Mouse (Mus musculus): ENCODE data around the gene Zmym6.
"Not testable (repeated sequence)": the region's sequence is repeated elsewhere in the genome, so short reads cannot be mapped to it uniquely, and the experiment has no call there.

The Zmym6 gene

DNA sequence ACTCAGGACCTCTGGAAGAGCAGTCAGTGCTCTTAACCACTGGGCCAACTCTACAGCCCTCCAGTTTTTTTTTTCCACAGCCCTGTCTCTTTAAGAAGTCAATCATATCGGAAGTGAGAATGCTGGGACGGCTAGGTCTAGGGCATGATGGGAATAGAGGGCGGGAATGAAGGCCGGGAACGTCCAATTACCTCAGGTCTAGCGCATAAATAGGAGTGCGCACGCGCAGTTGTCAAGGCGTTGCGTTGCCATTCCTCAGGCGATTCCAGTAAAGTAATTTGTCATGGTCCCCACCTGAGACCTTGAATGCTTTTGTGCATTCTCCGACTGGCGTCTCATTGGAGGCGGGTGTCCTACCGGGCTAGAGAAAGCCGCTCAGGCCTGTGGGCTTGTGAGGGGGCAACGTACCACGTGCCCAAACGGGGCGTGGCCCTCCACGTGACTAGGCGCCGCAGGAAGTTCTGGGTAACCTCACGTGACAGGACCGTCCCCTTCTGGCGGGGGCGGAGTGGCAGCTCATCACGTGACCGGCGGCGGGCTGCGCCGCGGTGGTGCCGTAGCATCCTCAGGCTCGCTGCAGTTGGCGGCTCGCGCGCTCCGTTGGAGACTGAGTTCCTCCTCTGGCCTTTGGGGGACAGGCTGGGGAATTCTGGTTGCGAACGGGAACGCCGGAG, at the start of gene Zmym6:
Gene Zmym6, plus strand, starts transcription at position 509 of the 674 bp plus-strand sequence.
- DNase-seq (ENCODE audit: low spot score), result peak; percentile 94

- DNase-seq (ENCODE audit: low spot score), result no peak
Observed at GRCm38 (mm10) chr4:127037158-127037557, 40.0 kb upstream of the Zmym6 start.

GRCm38 (mm10) chr4:127037908-127038827, 39.0 kb upstream of the Zmym6 start:
- no peak for DNase-seq (ENCODE audit: low spot score)

DNA sequence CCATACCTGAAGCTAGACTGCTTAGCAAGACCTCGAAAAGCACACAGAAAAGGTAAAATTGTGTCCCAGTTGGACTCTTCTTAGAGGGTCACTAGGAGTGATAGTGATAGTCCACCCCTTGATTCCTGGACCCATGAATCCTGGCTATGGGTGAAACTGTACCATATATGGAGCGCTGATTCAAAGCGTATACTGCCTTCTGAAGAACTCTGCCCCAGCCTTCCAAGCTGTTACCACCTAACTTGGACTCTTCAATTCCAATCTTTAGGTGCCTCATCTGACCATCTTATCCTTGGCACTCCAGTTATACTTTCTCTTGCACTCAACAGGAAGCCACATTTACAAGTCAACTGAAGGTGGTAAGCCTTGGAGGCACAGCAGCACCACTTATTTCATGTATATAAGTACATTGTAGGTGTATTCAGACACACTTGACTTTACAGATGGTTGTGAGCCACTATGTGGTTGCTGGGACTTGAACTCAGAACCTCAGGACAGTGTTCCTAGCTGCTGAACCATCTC, 38.3 kb upstream of the Zmym6 start:
- no peak for DNase-seq (ENCODE audit: low spot score)

- no peak for DNase-seq (ENCODE audit: low spot score)
Observed at GRCm38 (mm10) chr4:127039871-127040483, 37.2 kb upstream of the Zmym6 start.

GRCm38 (mm10) chr4:127043540-127043939, 33.6 kb upstream of the Zmym6 start:
- no peak for DNase-seq (ENCODE audit: low spot score)

- DNase-seq (ENCODE audit: low spot score), result no peak
Observed at GRCm38 (mm10) chr4:127051121-127051520, 26.1 kb upstream of the Zmym6 start.

DNA sequence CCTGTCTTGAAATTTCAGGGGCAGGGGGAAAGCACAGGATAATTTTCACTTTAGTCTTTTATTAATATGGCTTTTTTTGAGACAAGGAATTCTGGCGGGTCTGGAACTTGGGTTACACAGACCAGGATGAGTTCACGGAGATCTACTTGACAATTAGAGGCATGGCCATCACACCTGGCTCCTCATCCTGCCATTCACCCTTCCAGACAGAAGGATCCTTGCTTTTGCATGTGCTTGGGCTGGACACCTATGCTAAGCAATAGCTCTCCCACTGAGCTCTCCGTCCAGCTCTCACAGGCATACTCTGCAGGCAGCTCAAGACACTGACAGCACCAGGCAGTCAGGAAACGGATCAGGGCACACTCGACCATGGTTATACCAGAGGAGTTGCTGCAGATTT, 24.1 kb upstream of the Zmym6 start:
- DNase-seq (ENCODE audit: low spot score), result no peak

- DNase-seq (ENCODE audit: low spot score), result no peak
Observed at GRCm38 (mm10) chr4:127054522-127055198, 22.5 kb upstream of the Zmym6 start.

- peak; percentile 83 for DNase-seq (ENCODE audit: low spot score)
Observed at GRCm38 (mm10) chr4:127060585-127061290, 16.4 kb upstream of the Zmym6 start, which contains the start of gene Zmym1. Gene Zmym1, minus strand, starts transcription at chr4:127061152.

- DNase-seq (ENCODE audit: low spot score), result no peak
Observed at GRCm38 (mm10) chr4:127064051-127064450, 13.1 kb upstream of the Zmym6 start.

DNA sequence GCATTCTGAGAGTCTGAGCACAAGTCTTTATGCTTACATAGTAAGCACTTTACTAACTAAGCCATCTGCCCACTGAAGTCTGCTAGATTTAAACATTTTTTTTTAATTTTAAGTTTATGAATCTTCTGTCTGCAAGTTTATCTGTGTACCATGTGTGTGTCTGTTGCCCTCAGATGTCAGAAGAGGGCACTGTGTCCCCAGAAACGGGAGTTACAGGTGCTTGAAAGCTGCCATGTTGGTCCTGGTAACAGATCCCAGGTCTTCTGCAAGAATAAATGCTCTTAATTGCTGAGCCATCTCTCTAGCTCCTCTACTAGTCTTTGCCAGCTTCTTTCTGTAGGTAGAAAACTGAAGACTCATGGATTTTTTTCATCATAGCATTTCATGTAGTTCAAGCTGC, 2.3 kb upstream of the Zmym6 start:
- DNase-seq (ENCODE audit: low spot score), result no peak

DNA sequence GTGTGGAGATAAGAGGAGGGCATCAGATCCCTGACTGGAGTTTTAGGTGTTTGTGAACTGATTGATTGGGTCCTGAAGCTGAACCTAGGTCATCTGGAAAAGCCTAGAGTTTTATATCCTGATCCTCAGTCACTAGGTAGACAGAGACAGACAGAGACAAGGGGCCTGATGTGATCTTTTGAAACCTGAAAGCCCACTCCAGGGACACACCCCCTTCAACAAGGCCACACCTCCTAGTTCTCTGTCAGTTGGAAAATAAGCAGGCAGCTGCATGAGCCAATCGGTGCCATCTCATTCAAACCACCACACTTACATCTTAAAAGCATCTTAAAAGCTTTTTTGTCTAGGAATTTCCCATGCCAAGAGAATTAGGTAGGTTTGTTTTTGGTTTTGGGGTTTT, 3.6 kb downstream of the Zmym6 start:
- no peak for DNase-seq (ENCODE audit: low spot score)

GRCm38 (mm10) chr4:127083131-127083530, 5.9 kb downstream of the Zmym6 start:
- no peak for DNase-seq (ENCODE audit: low spot score)

DNA sequence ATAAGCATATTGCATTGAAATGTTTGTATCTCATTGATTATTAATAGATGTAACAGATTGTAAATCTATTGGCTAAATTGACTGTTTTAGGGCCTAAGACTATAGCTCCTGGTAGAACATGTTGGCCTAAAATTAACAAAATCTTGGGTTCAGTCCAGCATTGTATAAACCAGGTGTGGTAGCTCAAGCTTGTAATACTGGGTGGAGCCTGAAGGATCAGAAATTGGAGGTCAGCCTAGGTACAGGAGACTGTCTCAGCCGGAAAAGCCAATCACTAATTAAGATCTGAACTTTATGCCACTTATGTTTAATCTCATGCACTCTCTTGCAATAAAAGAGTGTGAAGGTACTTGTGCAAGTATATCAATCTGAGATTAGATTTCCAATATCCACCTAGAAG, 8.6 kb downstream of the Zmym6 start:
- DNase-seq (ENCODE audit: low spot score), result no peak

DNA sequence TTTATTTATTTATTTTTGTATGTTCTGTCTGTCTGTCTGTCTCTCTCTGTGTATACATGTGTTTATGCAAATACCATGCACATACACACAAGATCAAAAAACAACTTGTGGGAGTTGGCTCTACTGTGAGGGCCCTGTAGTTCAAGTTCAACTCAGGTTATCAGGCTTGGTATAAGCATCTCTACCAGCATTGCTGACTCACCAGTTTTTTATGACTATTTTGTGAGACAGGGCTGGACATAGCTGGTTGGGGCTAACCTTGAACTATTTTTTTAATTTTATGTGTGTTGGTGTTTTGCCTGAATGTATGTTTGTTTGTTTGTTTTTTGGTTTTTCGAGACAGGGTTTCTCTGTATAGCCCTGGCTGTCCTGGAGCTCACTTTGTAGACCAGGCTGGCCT, 14.0 kb downstream of the Zmym6 start:
- no peak for DNase-seq (ENCODE audit: low spot score)

- DNase-seq (ENCODE audit: low spot score), result no peak
Observed at GRCm38 (mm10) chr4:127095090-127095489, 17.9 kb downstream of the Zmym6 start.

DNA sequence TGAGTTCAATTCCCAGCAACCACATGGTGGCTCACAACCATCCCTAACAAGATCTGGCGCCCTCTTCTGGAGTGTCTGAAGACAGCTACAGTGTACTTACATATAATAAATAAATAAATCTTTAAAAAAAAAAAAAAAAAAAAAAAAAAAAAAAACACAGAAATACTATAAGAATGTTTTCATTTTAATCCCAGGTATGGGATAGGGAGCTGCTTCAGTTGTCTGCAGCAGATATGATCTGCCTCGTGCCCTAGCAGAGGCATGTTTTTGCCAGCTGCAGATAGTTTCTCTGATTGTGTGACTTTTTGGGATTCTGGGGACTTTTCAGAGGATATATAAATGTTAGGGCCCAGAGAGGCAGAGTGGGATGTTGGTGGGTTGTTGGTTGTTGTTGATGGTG, 22.4 kb downstream of the Zmym6 start:
- not testable (repeated sequence) for DNase-seq (ENCODE audit: low spot score)

DNA sequence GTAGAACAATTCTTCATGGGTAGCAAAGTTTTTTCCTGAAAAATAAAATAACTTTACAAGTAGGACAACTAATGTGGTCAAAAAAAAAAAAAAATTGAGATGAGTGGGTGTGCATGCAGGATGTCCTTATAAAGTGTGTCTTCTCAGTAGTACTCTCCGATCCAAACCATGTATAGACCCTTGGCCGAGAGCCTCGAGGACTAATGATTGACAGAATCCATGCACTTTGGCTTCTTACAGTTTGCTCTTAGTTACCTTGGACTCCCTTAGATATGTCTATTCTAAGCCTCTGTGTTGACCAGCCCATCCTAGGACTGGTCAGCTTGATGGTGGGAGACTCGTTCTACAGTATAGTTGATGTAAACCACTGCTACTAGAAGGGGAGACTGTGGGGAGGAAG, 30.4 kb downstream of the Zmym6 start:
- DNase-seq (ENCODE audit: low spot score), result no peak

DNA sequence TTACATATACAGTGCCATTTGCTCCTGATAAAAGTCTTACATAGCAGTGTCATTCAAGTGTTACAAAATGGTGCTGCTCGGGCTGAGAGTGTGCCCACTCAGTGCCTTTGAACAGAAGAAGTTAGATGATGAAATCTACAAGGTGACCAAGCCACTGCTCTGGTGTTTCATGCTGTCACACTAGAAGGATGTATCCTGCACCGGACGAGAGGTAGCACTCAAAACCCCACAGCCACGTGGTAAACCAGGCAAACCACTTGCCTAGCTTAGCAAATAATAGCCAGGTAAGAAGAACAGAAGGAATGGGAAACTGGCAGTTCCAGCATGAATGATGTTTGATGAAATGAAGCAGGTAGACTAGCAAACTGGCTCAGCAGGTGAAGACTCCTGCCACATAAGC, 33.4 kb downstream of the Zmym6 start:
- no peak for DNase-seq (ENCODE audit: low spot score)

DNA sequence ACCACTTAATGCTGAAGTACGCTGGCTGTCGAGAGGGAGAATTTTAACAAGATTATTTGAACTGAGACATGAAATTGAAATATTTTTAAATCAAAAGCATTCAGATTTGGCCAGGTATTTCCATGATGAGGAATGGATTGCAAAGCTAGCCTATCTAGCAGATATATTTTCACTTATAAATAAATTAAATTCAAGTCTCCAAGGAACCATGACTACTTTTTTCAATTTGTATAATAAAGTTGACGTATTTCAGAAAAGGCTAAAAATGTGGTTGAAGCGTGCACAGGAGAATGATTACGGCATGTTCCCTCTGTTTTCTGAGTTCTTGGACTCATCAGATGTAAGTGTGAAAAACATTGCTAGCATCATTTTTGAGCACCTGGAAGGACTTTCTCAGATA, 46.2 kb downstream of the Zmym6 start, which contains the start of gene Tmem35b:
Gene Tmem35b, plus strand, starts transcription at position 301 of the 400 bp plus-strand sequence.
- no peak for DNase-seq (ENCODE audit: low spot score)
